Mouse (Mus musculus): ENCODE measurements around the gene Gm11172.

- TF ChIP-seq ELF1 (IDR thresholded peaks at IDR 0.05; ENCODE audit: low read depth, low read length) (no peak), CHD1 (IDR thresholded peaks at IDR 0.05; ENCODE audit: low read depth, low read length) (no peak), SMC3 (IDR thresholded peaks at IDR 0.05; ENCODE audit: low read depth, low read length) (no peak), USF2 (conservative IDR thresholded peaks at IDR 0.05; ENCODE audit: low read depth, low read length) (no peak), MAZ (IDR thresholded peaks at IDR 0.05; ENCODE audit: low read depth, low read length) (no peak), CTCF (conservative IDR thresholded peaks at IDR 0.05 in 1 of 2, IDR thresholded peaks at IDR 0.05 in 1 of 2; ENCODE audit: low read depth in 2 of 2, low read length in 2 of 2) (no peak), POLR2A (IDR thresholded peaks at IDR 0.05; ENCODE audit: low read depth, low read length) (no peak), CHD2 (IDR thresholded peaks at IDR 0.05; ENCODE audit: low read length) (no peak), RCOR1 (conservative IDR thresholded peaks at IDR 0.05; ENCODE audit: low read depth, low read length) (no peak), MYC (IDR thresholded peaks at IDR 0.05; ENCODE audit: low read depth, low read length) (no peak), TBP (conservative IDR thresholded peaks at IDR 0.05; ENCODE audit: low read depth, low read length) (no peak), TCF12 (IDR thresholded peaks at IDR 0.05; ENCODE audit: low read depth, low read length) (no peak), NRF1 (IDR thresholded peaks at IDR 0.05; ENCODE audit: low read depth, low read length) (no peak)
Observed at GRCm38 (mm10) chr16:10812865-10813371, at the start of gene Gm11172.

Data from CH12.LX (cell line).